In the genomic region with DNA sequence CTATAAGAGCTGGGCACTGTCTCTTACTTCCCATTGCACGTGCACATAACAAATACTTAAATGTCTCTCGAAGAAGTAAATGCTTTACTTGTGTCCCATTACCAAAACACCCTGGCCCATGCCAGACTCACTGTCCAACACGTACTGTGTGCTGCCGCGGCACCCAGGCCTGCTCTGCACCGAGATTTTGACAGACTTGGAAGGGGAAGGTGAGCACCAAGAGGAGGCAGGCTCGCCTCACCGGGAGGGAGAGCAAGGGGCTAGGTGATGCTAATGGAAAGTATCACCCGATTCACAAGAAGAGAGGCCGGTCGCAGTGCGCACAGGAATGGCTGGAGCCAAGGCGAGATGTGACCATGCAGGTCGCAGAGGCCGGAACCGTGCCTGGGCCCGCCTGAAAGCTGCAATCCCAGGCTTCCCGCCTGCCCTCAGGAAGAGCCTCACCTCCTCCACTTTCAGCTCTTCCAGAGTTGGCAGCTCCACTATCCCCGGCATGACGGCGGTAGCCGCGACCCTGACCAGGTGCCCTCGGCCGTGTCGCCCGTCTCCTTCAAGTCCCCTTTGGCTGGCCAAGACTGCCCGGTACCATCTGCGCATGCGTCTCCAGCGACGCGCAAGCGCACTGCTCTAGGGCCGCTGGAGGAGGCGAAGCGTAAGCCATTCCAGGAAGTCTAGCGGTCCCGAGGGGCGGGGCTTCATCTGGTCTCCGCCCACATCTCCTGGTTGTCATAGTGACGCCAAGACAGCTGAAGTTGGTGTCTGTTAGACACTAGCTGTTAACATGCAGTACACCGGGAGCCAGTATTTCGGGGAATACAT, we compare ENCODE assay signal across 8 mouse cellular contexts. TPM values are rescaled to one million over a fixed set of nuclear protein-coding genes. Genes with fewer than 3 reads are reported as not detected.
DNase-seq lines count a peak whose midpoint lies in the region; ATAC-seq lines count a peak whose summit lies in the region.

Ndufa8 (minus strand) TSS at position 659 of the 819 bp plus-strand sequence.
Morn5 (plus strand) TSS at position 711 of the 819 bp plus-strand sequence.

- peaks cover 17% of the 10 kb centered on the region for H3K4me1 ChIP-seq in hindbrain, embryonic 12.5 days

- ATAC-seq in hindbrain, embryonic 12.5 days (ENCODE audit: low FRiP score), result peak; percentile 97

- H3K9me3 ChIP-seq in hindbrain, embryonic 12.5 days (replicated peaks), result no peaks in the 10 kb centered on the region

- peak within 1 kb of the TSS; percentile 81 for H3K4me2 ChIP-seq in hindbrain, embryonic 12.5 days (replicated peaks)

- no peaks in the 10 kb centered on the region for H3K27me3 ChIP-seq in hindbrain, embryonic 12.5 days

- H3K36me3 ChIP-seq in hindbrain, embryonic 12.5 days, result peaks cover 4% of the 10 kb centered on the region; the same call in 1 of the 2 replicates

- DNase-seq in NIH3T3 (ENCODE audit: low read depth), result peak; percentile 99
- DNase-seq in cerebellum, postnatal 10 days, result peak; percentile 99
- DNase-seq in frontal cortex, postnatal 10 days (ENCODE audit: low spot score in 2 of 2), result peak; percentile 95 to 98
- DNase-seq in layer of hippocampus, postnatal 14 days (ENCODE audit: low spot score in 2 of 2), result peak; percentile 98
- peak; percentile 98 for DNase-seq in lung, postnatal 14 days
- peak; percentile 94 for DNase-seq in retina, adult 2 months (ENCODE audit: low read depth, low spot score)
- peak; percentile 98 for DNase-seq in thymus, postnatal 36 days

- H3K27ac ChIP-seq in hindbrain, embryonic 12.5 days, result no peak within 1 kb of the TSS

- H3K9ac ChIP-seq in hindbrain, embryonic 12.5 days, result peak within 1 kb of the TSS; percentile 90

- WGBS in hindbrain, embryonic 12.5 days, result 1% methylated on average over 44 of the region's 44 CpGs

- peak within 1 kb of the TSS; percentile 84 for H3K4me3 ChIP-seq in hindbrain, embryonic 12.5 days

RNA-seq across cellular contexts. Expression of gene Ndufa8, which starts in this region (rescaled TPM):
- polyA plus RNA-seq in hindbrain, embryonic 12.5 days (2016; fragmentation: Nextera tagmentation; extraction: Ambion mirVana), result 171 and 179 TPM in 2 replicates
- 100 to 1,000 TPM; 186 to 192 TPM for total RNA-seq in layer of hippocampus, postnatal 14 days (2021)

RNA-seq across cellular contexts. Expression of gene Morn5, which starts in this region (rescaled TPM):
- polyA plus RNA-seq in hindbrain, embryonic 12.5 days (2016; fragmentation: Nextera tagmentation; extraction: Ambion mirVana), result 3.2 and 3.6 TPM in 2 replicates
- 1 to 10 TPM; 2.7 to 2.9 TPM for total RNA-seq in layer of hippocampus, postnatal 14 days (2021)
